Mouse (Mus musculus): ENCODE results near the gene Dcn. TPM values are rescaled to one million over a fixed set of nuclear protein-coding genes. Genes with fewer than 3 reads are reported as not detected.

The Dcn gene
- polyA plus RNA-seq, 1 experiment from 2014 or later, result 222 TPM

GRCm38 (mm10) chr10:97484049-97484448 is 4.6 kb downstream of the Dcn start:
- WGBS, result 74% methylated on average over 2 of the region's 2 CpGs
- no peaks in the 10 kb centered on the region for H3K9me3 ChIP-seq
- H3K4me2 ChIP-seq, result no peak overlapping the region
- H3K9ac ChIP-seq, result no peak overlapping the region
- no peak overlapping the region for H3K27ac ChIP-seq
- H3K36me3 ChIP-seq, result no peaks in the 10 kb centered on the region
- H3K4me1 ChIP-seq, result peaks cover 14% of the 10 kb centered on the region
- no peak overlapping the region for H3K4me3 ChIP-seq
- no peaks in the 10 kb centered on the region for H3K27me3 ChIP-seq
- no peak for ATAC-seq (ENCODE audit: insufficient number of reproducible peaks, insufficient read depth, low FRiP score, low TSS enrichment, low read depth)

- no peak overlapping the region for H3K27ac ChIP-seq
- no peaks in the 10 kb centered on the region for H3K27me3 ChIP-seq
- 0 out of 2 replicates have a peak, but pooled peaks cover 3% of the 10 kb centered on the region for H3K4me1 ChIP-seq
- no peaks in the 10 kb centered on the region; the same call in 1 of the 2 replicates for H3K36me3 ChIP-seq
- no peak overlapping the region for H3K4me2 ChIP-seq
- ATAC-seq (ENCODE audit: insufficient number of reproducible peaks, insufficient read depth, low FRiP score, low TSS enrichment, low read depth), result no peak
- 72% methylated on average over 2 of the region's 2 CpGs for WGBS
- H3K9me3 ChIP-seq, result no peaks in the 10 kb centered on the region
- H3K9ac ChIP-seq, result no peak overlapping the region
- H3K4me3 ChIP-seq, result no peak overlapping the region
Measured at GRCm38 (mm10) chr10:97485151-97485550, 5.7 kb downstream of the Dcn start.

- Histone ChIP-seq H3K4me3 (no peak overlapping the region), H3K27me3 (no peaks in the 10 kb centered on the region)
- no peak for ATAC-seq (ENCODE audit: insufficient number of reproducible peaks, insufficient read depth, low FRiP score, low TSS enrichment, low read depth)
Measured at GRCm38 (mm10) chr10:97486085-97486484, 6.7 kb downstream of the Dcn start.

GRCm38 (mm10) chr10:97487269-97487989 is 8.0 kb downstream of the Dcn start:
- 75% methylated on average over 6 of the region's 6 CpGs for WGBS
- no peak overlapping the region for H3K4me2 ChIP-seq
- H3K27me3 ChIP-seq, result no peaks in the 10 kb centered on the region
- no peaks in the 10 kb centered on the region; the same call in 1 of the 2 replicates for H3K36me3 ChIP-seq
- H3K9ac ChIP-seq, result no peak overlapping the region
- no peak overlapping the region for H3K27ac ChIP-seq
- no peaks in the 10 kb centered on the region for H3K4me1 ChIP-seq
- ATAC-seq (ENCODE audit: insufficient number of reproducible peaks, insufficient read depth, low FRiP score, low TSS enrichment, low read depth), result no peak
- H3K9me3 ChIP-seq, result no peaks in the 10 kb centered on the region
- H3K4me3 ChIP-seq, result no peak overlapping the region

More at GRCm38 (mm10) chr10:97486085-97486484, 6.7 kb downstream of the Dcn start:
- Histone ChIP-seq H3K9me3 (no peaks in the 10 kb centered on the region), H3K4me2 (no peak overlapping the region), H3K27ac (no peak overlapping the region), H3K4me1 (no peaks in the 10 kb centered on the region), H3K36me3 (no peaks in the 10 kb centered on the region; the same call in 1 of the 2 replicates), H3K9ac (no peak overlapping the region)

GRCm38 (mm10) chr10:97492367-97492980 is 13.1 kb downstream of the Dcn start:
- ATAC-seq (ENCODE audit: insufficient number of reproducible peaks, insufficient read depth, low FRiP score, low TSS enrichment, low read depth), result no peak
- WGBS, result 38% methylated on average over 4 of the region's 4 CpGs
- H3K9me3 ChIP-seq, result no peaks in the 10 kb centered on the region

GRCm38 (mm10) chr10:97497646-97498045 is 18.2 kb downstream of the Dcn start:
- Histone ChIP-seq H3K9ac (no peak overlapping the region), H3K36me3 (peaks cover 6% of the 10 kb centered on the region; the same call in 1 of the 2 replicates), H3K4me2 (no peak overlapping the region), H3K4me1 (no peaks in the 10 kb centered on the region), H3K27me3 (no peaks in the 10 kb centered on the region), H3K27ac (no peak overlapping the region), H3K9me3 (no peaks in the 10 kb centered on the region), H3K4me3 (no peak overlapping the region)
- no peak for ATAC-seq (ENCODE audit: insufficient number of reproducible peaks, insufficient read depth, low FRiP score, low TSS enrichment, low read depth)
- 52% methylated on average over 5 of the region's 5 CpGs for WGBS

More at GRCm38 (mm10) chr10:97492367-97492980, 13.1 kb downstream of the Dcn start:
- no peaks in the 10 kb centered on the region for H3K27me3 ChIP-seq
- no peak overlapping the region for H3K9ac ChIP-seq
- no peak overlapping the region for H3K27ac ChIP-seq
- no peaks in the 10 kb centered on the region for H3K4me1 ChIP-seq
- no peak overlapping the region for H3K4me2 ChIP-seq
- peaks cover 6% of the 10 kb centered on the region; the same call in 1 of the 2 replicates for H3K36me3 ChIP-seq
- no peak overlapping the region for H3K4me3 ChIP-seq

- H3K4me3 ChIP-seq, result no peak overlapping the region
- 72% methylated on average over 3 of the region's 3 CpGs for WGBS
- H3K9ac ChIP-seq, result no peak overlapping the region
- no peak overlapping the region for H3K4me2 ChIP-seq
- H3K36me3 ChIP-seq, result no peaks in the 10 kb centered on the region
- H3K27me3 ChIP-seq, result no peaks in the 10 kb centered on the region
- H3K4me1 ChIP-seq, result no peaks in the 10 kb centered on the region
- H3K9me3 ChIP-seq, result no peaks in the 10 kb centered on the region
- H3K27ac ChIP-seq, result no peak overlapping the region
- ATAC-seq (ENCODE audit: insufficient number of reproducible peaks, insufficient read depth, low FRiP score, low TSS enrichment, low read depth), result no peak
Measured at GRCm38 (mm10) chr10:97523366-97523765, 44.0 kb downstream of the Dcn start.

- ATAC-seq (ENCODE audit: insufficient number of reproducible peaks, insufficient read depth, low FRiP score, low TSS enrichment, low read depth), result no peak
- Histone ChIP-seq H3K9ac (no peak overlapping the region), H3K4me2 (no peak overlapping the region), H3K36me3 (no peaks in the 10 kb centered on the region), H3K27ac (no peak overlapping the region), H3K9me3 (no peaks in the 10 kb centered on the region), H3K4me1 (0 out of 2 replicates have a peak, but pooled peaks cover 14% of the 10 kb centered on the region), H3K4me3 (no peak overlapping the region), H3K27me3 (no peaks in the 10 kb centered on the region)
- WGBS, result 73% methylated on average over 4 of the region's 4 CpGs
Measured at GRCm38 (mm10) chr10:97535697-97536096, 56.3 kb downstream of the Dcn start.

- H3K4me1 ChIP-seq, result 0 out of 2 replicates have a peak, but pooled peaks cover 14% of the 10 kb centered on the region
- H3K27ac ChIP-seq, result peak overlapping the region; percentile 13; the same call in 1 of the 2 replicates
- H3K4me3 ChIP-seq, result no peak overlapping the region
- WGBS, result 15% methylated on average over 2 of the region's 2 CpGs
- H3K4me2 ChIP-seq, result no peak overlapping the region
- ATAC-seq (ENCODE audit: insufficient number of reproducible peaks, insufficient read depth, low FRiP score, low TSS enrichment, low read depth), result no peak
- no peak overlapping the region for H3K9ac ChIP-seq
- H3K9me3 ChIP-seq, result 0 out of 2 replicates have a peak, but pooled peaks cover 2% of the 10 kb centered on the region
- no peaks in the 10 kb centered on the region for H3K36me3 ChIP-seq
- H3K27me3 ChIP-seq, result no peaks in the 10 kb centered on the region
Measured at GRCm38 (mm10) chr10:97536921-97537320, 57.5 kb downstream of the Dcn start.

GRCm38 (mm10) chr10:97538202-97538601 is 58.8 kb downstream of the Dcn start:
- Histone ChIP-seq H3K4me2 (no peak overlapping the region), H3K9ac (no peak overlapping the region), H3K4me1 (0 out of 2 replicates have a peak, but pooled peaks cover 14% of the 10 kb centered on the region), H3K27me3 (no peaks in the 10 kb centered on the region), H3K27ac (no peak overlapping the region), H3K4me3 (no peak overlapping the region), H3K9me3 (0 out of 2 replicates have a peak, but pooled peaks cover 2% of the 10 kb centered on the region), H3K36me3 (no peaks in the 10 kb centered on the region)
- WGBS, result 84% methylated on average over 4 of the region's 4 CpGs
- ATAC-seq (ENCODE audit: insufficient number of reproducible peaks, insufficient read depth, low FRiP score, low TSS enrichment, low read depth), result no peak

GRCm38 (mm10) chr10:97547740-97548139 is 68.3 kb downstream of the Dcn start:
- Histone ChIP-seq H3K27me3 (no peaks in the 10 kb centered on the region), H3K27ac (0 out of 2 replicates have a peak overlapping the region, but pooled peaks have one; percentile 39), H3K9ac (no peak overlapping the region), H3K4me1 (no peaks in the 10 kb centered on the region), H3K4me3 (no peak overlapping the region), H3K4me2 (no peak overlapping the region), H3K9me3 (0 out of 2 replicates have a peak, but pooled peaks cover 3% of the 10 kb centered on the region), H3K36me3 (no peaks in the 10 kb centered on the region)
- WGBS, result 50% methylated on average over 1 of the region's 1 CpGs
- ATAC-seq (ENCODE audit: insufficient number of reproducible peaks, insufficient read depth, low FRiP score, low TSS enrichment, low read depth), result no peak
